Mouse (Mus musculus): ENCODE results near the gene Bloc1s1. TPM values are rescaled to one million over a fixed set of nuclear protein-coding genes. Genes with fewer than 3 reads are reported as not detected.

Bloc1s1 gene
- total RNA-seq, 2 experiments from 2014 or later: 96.9 to 98.1 TPM

DNA sequence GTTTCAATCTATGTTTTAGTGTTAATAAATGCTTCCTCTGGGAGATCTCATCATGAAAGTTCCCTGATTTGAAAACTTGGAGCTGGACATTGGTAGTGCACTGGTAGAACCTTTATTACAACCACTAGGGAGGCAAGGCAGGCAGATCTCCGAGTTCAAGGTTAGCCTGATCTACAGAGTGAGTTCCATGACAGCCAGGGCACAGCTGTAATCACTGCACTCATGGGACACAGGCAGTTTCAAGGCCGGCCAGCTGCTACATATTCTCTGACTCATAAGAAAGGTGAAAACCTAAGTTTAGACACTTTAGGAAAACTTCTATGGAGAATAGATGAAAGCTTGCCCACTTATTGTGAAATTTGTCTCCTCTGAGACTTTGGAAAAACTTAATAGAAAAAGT is 45.0 kb downstream of the Bloc1s1 start:
- DNase-seq (ENCODE audit: low spot score in 2 of 2): no peak

DNA sequence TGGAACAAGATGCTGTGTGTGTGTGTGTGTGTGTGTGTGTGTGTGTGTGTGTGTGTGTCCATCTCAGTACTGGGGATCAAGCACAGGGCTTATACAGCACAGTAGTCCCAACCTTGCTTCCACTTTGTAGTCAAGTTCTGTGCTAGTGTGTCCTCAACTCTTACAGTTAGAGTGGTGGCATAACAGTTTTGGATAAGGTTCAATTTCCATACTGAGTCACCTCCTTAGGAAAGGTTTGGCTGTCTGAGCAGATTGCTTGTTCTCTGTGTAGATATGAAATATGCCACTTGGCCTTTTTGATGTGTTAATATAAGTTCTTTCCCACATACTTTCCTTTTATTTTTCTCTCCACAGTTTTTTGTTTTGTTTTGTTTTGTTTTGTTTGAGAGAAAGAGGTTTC is 45.5 kb downstream of the Bloc1s1 start:
- no peak for DNase-seq (ENCODE audit: low spot score in 2 of 2)

GRCm38 (mm10) chr10:128870341-128870740 is 53.5 kb downstream of the Bloc1s1 start:
- no peak for DNase-seq (ENCODE audit: low spot score in 2 of 2)

Other genes with a start within 250 kb of the Bloc1s1 start
- 10 to 100 TPM; 12.2 to 12.6 TPM for gene Suox, start 250.0 kb downstream of the Bloc1s1 start, total RNA-seq (2021)
- gene Rab5b, start 227.8 kb downstream of the Bloc1s1 start, total RNA-seq (2021): 100 to 1,000 TPM; 127 to 133 TPM
- 1 to 10 TPM; 1.5 to 1.6 TPM for gene Pmel, start 219.8 kb downstream of the Bloc1s1 start, total RNA-seq (2021)
- gene Cdk2, start 219.0 kb downstream of the Bloc1s1 start, total RNA-seq (2021): 1 to 10 TPM; 6.1 to 9.3 TPM
- 10 to 100 TPM; 10.4 to 10.5 TPM for gene Dgka, start 179.2 kb downstream of the Bloc1s1 start, total RNA-seq (2021)
- gene Pym1, start 176.1 kb downstream of the Bloc1s1 start, total RNA-seq (2021): 10 to 100 TPM; 30.2 to 31.0 TPM
- 1 to 10 TPM in 1 of 2 experiments, under 1 TPM in 1; 0.83 to 1.2 TPM for gene Mmp19, start 133.1 kb downstream of the Bloc1s1 start, total RNA-seq (2021)
- 10 to 100 TPM; 63.7 to 67.1 TPM for gene Dnajc14, start 120.0 kb downstream of the Bloc1s1 start, total RNA-seq (2021)
- 10 to 100 TPM; 12.6 to 13.1 TPM for gene Tmem198b, start 119.7 kb downstream of the Bloc1s1 start, total RNA-seq (2021)
- 10 to 100 TPM; 35.5 to 42.2 TPM for gene Sarnp, start 106.7 kb downstream of the Bloc1s1 start, total RNA-seq (2021)
- gene Ormdl2, start 102.4 kb downstream of the Bloc1s1 start, total RNA-seq (2021): 10 to 100 TPM in 1 of 2 experiments, 1 to 10 TPM in 1; 7.4 to 10.4 TPM
- gene Gdf11, start 32.3 kb downstream of the Bloc1s1 start, total RNA-seq (2021): 10 to 100 TPM; 23.3 to 26.4 TPM
- 10 to 100 TPM; 76.7 to 86.1 TPM for gene Cd63, start 23.0 kb downstream of the Bloc1s1 start, total RNA-seq (2021)
- gene Rdh5, start 1.1 kb downstream of the Bloc1s1 start, total RNA-seq (2021): 1 to 10 TPM; 8.1 to 8.8 TPM
- 10 to 100 TPM; 28.1 to 28.5 TPM for gene Itga7, start 9.8 kb upstream of the Bloc1s1 start, total RNA-seq (2021)
- gene Mettl7b, start 37.0 kb upstream of the Bloc1s1 start, total RNA-seq (2021): not detected
- not detected for gene Olfr9, start 65.4 kb upstream of the Bloc1s1 start, total RNA-seq (2021)
- gene Olfr763, start 86.8 kb upstream of the Bloc1s1 start, total RNA-seq (2021): not detected
- gene Olfr764-ps1, start 115.9 kb upstream of the Bloc1s1 start, total RNA-seq (2021): not detected
- gene Olfr765, start 126.0 kb upstream of the Bloc1s1 start, total RNA-seq (2021): not detected
- not detected for gene Olfr766-ps1, start 144.9 kb upstream of the Bloc1s1 start, total RNA-seq (2021)
- gene Olfr767, start 158.9 kb upstream of the Bloc1s1 start, total RNA-seq (2021): not detected
- not detected for gene Olfr768, start 175.3 kb upstream of the Bloc1s1 start, total RNA-seq (2021)
- gene Olfr769, start 193.8 kb upstream of the Bloc1s1 start, total RNA-seq (2021): not detected
- not detected for gene Olfr770, start 215.0 kb upstream of the Bloc1s1 start, total RNA-seq (2021)
- gene Olfr771, start 240.7 kb upstream of the Bloc1s1 start, total RNA-seq (2021): not detected

All from layer of hippocampus, postnatal 14 days (tissue).